Mouse (Mus musculus) hindbrain, embryonic 13.5 days (tissue): ENCODE measurements around the gene Gpr84. TPM values are rescaled to one million over a fixed set of nuclear protein-coding genes. Genes with fewer than 3 reads are reported as not detected.

Source experiments
- ATAC-seq: fragments of 200-750 bp; cut with Nextera tagmentation; 2 replicates; pipeline ENCODE4 v1.8.0; 2017; ENCODE audit warnings: moderate TSS enrichment; ENCODE audit not compliant: low FRiP score
- H3K27ac ChIP-seq: fragments of 300-500 bp; sonication (generic); 2 replicates; pipeline ENCODE4 v1.5.1; 2015; ENCODE audit warnings: inconsistent platforms, mild to moderate bottlenecking, moderate library complexity
- H3K27me3 ChIP-seq: fragments of 300-500 bp; sonication (generic); 2 replicates; pipeline ENCODE4 v1.6.1; 2015; ENCODE audit warnings: mild to moderate bottlenecking, inconsistent platforms
- H3K36me3 ChIP-seq: fragments of 300-500 bp; sonication (generic); 2 replicates; pipeline ENCODE4 v1.6.1; 2015; ENCODE audit warnings: mild to moderate bottlenecking, inconsistent platforms
- H3K4me1 ChIP-seq: fragments of 300-500 bp; sonication (generic); replicated peaks from 2 replicates; pipeline ENCODE4 v1.6.1; 2015; ENCODE audit warnings: inconsistent platforms
- H3K4me2 ChIP-seq: fragments of 300-500 bp; sonication (generic); 2 replicates; pipeline ENCODE4 v1.6.1; 2015; ENCODE audit warnings: inconsistent platforms, mild to moderate bottlenecking, moderate library complexity
- H3K4me3 ChIP-seq: fragments of 300-500 bp; sonication (generic); 2 replicates; pipeline ENCODE4 v1.5.1; 2015; ENCODE audit warnings: mild to moderate bottlenecking, inconsistent platforms
- H3K9ac ChIP-seq: fragments of 300-500 bp; sonication (generic); 2 replicates; pipeline ENCODE4 v1.6.1; 2015; ENCODE audit warnings: mild to moderate bottlenecking, inconsistent platforms
- H3K9me3 ChIP-seq: fragments of 300-500 bp; sonication (generic); 2 replicates; pipeline ENCODE4 v1.6.1; 2016; ENCODE audit warnings: inconsistent platforms
- WGBS: fragments of 180-500 bp; shearing (Covaris S2); methylation state at CpG from one replicate; pipeline ENCODE4 v1.1.7; 2015; 5-methylcytosine and 5-hydroxymethylcytosine counted together
- polyA plus RNA-seq: library from polyadenylated mRNA; unstranded; fragments of >200 nt; fragmentation: Nextera tagmentation; extraction: Ambion mirVana; gene quantifications from 2 replicates; pipeline ENCODE4 v1.2.1, GENCODE M21; 2015

Gpr84 gene
- polyA plus RNA-seq, 1 experiment from 2014 or later: 0.34 TPM

DNA sequence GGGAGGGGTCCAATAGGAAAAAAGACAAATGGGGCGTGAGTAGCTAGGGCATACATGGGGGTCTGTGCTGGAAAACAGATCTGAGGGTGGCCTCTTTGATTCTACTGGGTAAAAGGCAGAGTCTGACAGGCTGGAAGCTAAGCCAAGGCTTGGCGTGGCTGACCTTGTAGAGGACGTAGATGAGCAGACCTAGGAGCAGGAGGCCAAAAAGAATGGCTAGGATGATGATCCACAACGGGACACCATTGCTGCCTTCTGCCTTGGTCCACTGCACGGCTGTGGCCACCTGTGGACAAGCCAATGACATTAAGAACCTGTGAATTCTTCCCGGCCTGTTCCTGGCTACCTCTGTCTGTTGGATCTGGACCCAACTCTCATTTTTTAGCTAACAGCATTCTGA lies 35.4 kb upstream of the Gpr84 start:
- no peaks in the 10 kb centered on the region for H3K9me3 ChIP-seq
- peaks cover 14% of the 10 kb centered on the region for H3K27me3 ChIP-seq
- no peak for ATAC-seq
- WGBS: 92% methylated on average over 6 of the region's 6 CpGs
- H3K27ac ChIP-seq: no peak overlapping the region
- H3K9ac ChIP-seq: no peak overlapping the region
- H3K4me2 ChIP-seq: no peak overlapping the region
- peaks cover 13% of the 10 kb centered on the region for H3K4me1 ChIP-seq
- no peaks in the 10 kb centered on the region for H3K36me3 ChIP-seq
- no peak overlapping the region for H3K4me3 ChIP-seq

DNA sequence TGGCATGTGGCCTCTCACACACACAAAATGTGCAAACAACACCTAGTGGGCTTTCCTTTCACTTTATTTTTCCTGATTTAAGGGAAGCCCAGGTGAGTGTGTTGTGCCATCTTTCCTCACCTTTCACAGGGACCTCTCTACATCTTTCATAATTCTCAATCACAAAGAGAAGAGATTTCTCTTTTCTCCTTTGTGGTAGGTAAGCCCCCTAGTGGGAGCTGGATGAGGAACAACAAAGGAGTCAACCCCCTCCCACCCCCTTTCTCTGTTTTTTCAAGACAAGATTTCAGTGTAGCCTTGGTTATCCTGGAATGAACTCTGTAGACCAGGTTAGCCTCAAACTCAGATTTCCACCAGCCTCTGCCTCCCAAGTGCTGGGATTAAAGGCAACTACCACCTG lies 33.1 kb upstream of the Gpr84 start:
- Histone ChIP-seq H3K27me3 (peaks cover 31% of the 10 kb centered on the region), H3K4me2 (no peak overlapping the region), H3K27ac (no peak overlapping the region), H3K9me3 (no peaks in the 10 kb centered on the region), H3K4me1 (peaks cover 33% of the 10 kb centered on the region), H3K4me3 (no peak overlapping the region), H3K36me3 (no peaks in the 10 kb centered on the region), H3K9ac (no peak overlapping the region)
- ATAC-seq: no peak

DNA sequence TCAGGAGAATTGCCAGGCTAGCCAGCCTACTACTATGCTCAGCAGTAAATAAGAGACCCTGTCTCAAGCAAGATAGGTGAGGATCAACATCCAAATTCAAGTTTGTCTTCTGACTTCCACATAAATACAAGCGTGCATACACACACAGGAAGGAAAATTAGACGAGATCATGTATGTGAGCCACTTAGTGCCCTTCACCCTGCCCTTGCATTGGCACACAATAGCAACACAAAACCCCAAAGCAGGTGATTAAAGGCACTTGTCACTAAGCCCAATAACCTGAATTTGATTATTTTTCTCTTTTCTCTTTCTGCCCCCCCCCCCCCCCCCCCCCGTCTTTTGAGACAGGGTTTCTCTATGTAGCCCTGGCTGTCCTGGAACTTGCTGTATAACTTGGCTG lies 32.6 kb upstream of the Gpr84 start:
- Histone ChIP-seq H3K9me3 (no peaks in the 10 kb centered on the region), H3K36me3 (no peaks in the 10 kb centered on the region)
- WGBS: 62% methylated on average over 3 of the region's 3 CpGs

DNA sequence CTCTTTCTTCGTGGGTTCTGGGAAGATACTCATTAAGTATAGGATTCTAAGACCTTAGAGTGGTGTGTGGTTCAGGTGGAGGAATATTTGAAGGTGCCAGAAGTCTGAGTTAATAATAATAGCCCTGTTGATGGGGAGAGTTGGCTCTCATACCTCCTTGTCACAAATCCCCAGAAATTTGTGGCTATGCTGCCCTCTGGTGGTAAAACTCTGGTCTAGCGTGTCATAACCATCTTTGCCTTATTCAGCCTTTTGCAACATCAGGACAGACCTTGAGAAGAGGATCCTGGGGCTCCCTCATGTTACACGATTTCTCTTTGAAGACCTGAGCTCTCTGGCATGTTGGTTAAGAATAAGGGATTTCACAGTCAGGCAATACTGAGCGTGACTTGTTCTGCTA lies 32.0 kb upstream of the Gpr84 start:
- no peak overlapping the region for H3K4me3 ChIP-seq
- H3K36me3 ChIP-seq: no peaks in the 10 kb centered on the region
- no peak overlapping the region for H3K27ac ChIP-seq
- peaks cover 33% of the 10 kb centered on the region for H3K4me1 ChIP-seq
- WGBS: 13% methylated on average over 4 of the region's 4 CpGs
- H3K9ac ChIP-seq: no peak overlapping the region
- no peaks in the 10 kb centered on the region for H3K9me3 ChIP-seq
- H3K27me3 ChIP-seq: peaks cover 42% of the 10 kb centered on the region
- no peak for ATAC-seq
- H3K4me2 ChIP-seq: no peak overlapping the region

More for the DNA sequence above, 32.6 kb upstream of the Gpr84 start:
- Histone ChIP-seq H3K27ac (no peak overlapping the region), H3K4me1 (peaks cover 33% of the 10 kb centered on the region), H3K27me3 (peaks cover 37% of the 10 kb centered on the region), H3K9ac (no peak overlapping the region), H3K4me3 (no peak overlapping the region), H3K4me2 (no peak overlapping the region)
- no peak for ATAC-seq

GRCm38 (mm10) chr15:103341547-103341946 lies 31.1 kb upstream of the Gpr84 start:
- WGBS: 34% methylated on average over 8 of the region's 8 CpGs
- H3K4me1 ChIP-seq: peaks cover 38% of the 10 kb centered on the region
- H3K27me3 ChIP-seq: peaks cover 45% of the 10 kb centered on the region
- H3K4me2 ChIP-seq: no peak overlapping the region
- ATAC-seq: no peak
- H3K27ac ChIP-seq: no peak overlapping the region
- H3K9ac ChIP-seq: peak overlapping the region; percentile 36; the same call in 1 of the 2 replicates
- no peaks in the 10 kb centered on the region for H3K36me3 ChIP-seq
- no peaks in the 10 kb centered on the region for H3K9me3 ChIP-seq
- no peak overlapping the region for H3K4me3 ChIP-seq

DNA sequence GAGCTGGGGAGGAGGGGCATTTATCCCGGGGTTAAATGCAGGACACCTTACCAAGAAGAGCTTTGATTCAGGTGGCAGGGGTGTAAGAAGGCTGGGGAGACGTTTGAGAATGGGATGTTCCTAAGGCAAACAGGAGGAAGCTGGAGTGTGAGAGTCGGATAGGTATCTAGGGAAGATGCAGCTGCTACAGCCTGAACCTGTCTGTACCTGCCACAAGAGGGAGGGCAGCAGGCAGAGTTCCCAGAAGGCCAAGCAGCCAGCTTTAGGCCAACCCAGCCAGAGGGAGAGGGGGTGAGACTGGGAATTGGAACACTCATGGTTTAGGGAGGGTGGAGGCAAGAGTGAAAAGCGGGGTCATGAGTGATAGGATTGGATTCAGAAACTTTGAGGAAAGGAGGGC lies 30.4 kb upstream of the Gpr84 start:
- Histone ChIP-seq H3K27ac (no peak overlapping the region), H3K4me1 (peaks cover 44% of the 10 kb centered on the region), H3K9me3 (no peaks in the 10 kb centered on the region), H3K4me2 (peak overlapping the region; percentile 80), H3K4me3 (peak overlapping the region; percentile 61), H3K36me3 (no peaks in the 10 kb centered on the region), H3K9ac (peak overlapping the region; percentile 76; the same call in 1 of the 2 replicates), H3K27me3 (peaks cover 45% of the 10 kb centered on the region)
- no peak for ATAC-seq
- WGBS: 15% methylated on average over 4 of the region's 4 CpGs

DNA sequence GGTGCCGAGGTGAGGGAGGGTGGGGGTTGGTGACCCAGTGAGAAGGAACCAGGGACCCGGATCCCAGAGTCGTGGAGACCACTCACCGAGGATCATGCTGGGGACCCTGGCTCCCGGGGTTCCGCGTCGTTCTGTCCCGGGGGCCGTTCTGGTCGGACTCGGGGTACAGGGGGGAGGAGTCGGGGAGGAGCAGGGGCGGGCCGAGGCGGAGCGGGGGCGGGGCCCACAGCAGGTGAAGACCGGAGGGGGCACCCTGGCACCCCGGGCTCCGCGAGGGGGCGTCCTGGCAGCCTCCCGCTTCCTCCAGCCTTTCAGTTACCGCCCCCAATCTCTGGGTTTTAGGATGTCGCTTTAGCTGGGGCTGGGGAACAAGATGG lies 29.5 kb upstream of the Gpr84 start, which contains the start of gene Zfp385a:
Gene Zfp385a, minus strand, starts transcription at position 133 of the 377 bp plus-strand sequence.
- Histone ChIP-seq H3K9me3 (no peaks in the 10 kb centered on the region), H3K4me3 (peak within 1 kb of the TSS; percentile 61), H3K4me2 (peak within 1 kb of the TSS; percentile 80), H3K27me3 (peaks cover 45% of the 10 kb centered on the region), H3K4me1 (peaks cover 52% of the 10 kb centered on the region), H3K9ac (peak within 1 kb of the TSS; percentile 76), H3K27ac (no peak within 1 kb of the TSS), H3K36me3 (no peaks in the 10 kb centered on the region)
- ATAC-seq: peak; percentile 30
- under 1% methylated on average over 26 of the region's 26 CpGs for WGBS

- no peaks in the 10 kb centered on the region for H3K36me3 ChIP-seq
- H3K4me1 ChIP-seq: peaks cover 55% of the 10 kb centered on the region
- 4% methylated on average over 28 of the region's 31 CpGs for WGBS
- H3K4me2 ChIP-seq: peak overlapping the region; percentile 80
- H3K9me3 ChIP-seq: no peaks in the 10 kb centered on the region
- ATAC-seq: peak; percentile 60
- H3K4me3 ChIP-seq: peak overlapping the region; percentile 61
- H3K9ac ChIP-seq: peak overlapping the region; percentile 76
- peaks cover 45% of the 10 kb centered on the region for H3K27me3 ChIP-seq
- H3K27ac ChIP-seq: no peak overlapping the region
Measured at GRCm38 (mm10) chr15:103339166-103339960, 29.0 kb upstream of the Gpr84 start.

- peak overlapping the region; percentile 76; the same call in 1 of the 2 replicates for H3K9ac ChIP-seq
- peaks cover 60% of the 10 kb centered on the region for H3K4me1 ChIP-seq
Measured at GRCm38 (mm10) chr15:103338829-103339165, 28.4 kb upstream of the Gpr84 start.

GRCm38 (mm10) chr15:103336996-103337667 lies 26.7 kb upstream of the Gpr84 start:
- ATAC-seq: no peak
- 26% methylated on average over 11 of the region's 11 CpGs for WGBS
- H3K4me3 ChIP-seq: no peak overlapping the region

More at GRCm38 (mm10) chr15:103338829-103339165, 28.4 kb upstream of the Gpr84 start:
- no peak for ATAC-seq
- peaks cover 45% of the 10 kb centered on the region for H3K27me3 ChIP-seq
- H3K36me3 ChIP-seq: no peaks in the 10 kb centered on the region
- WGBS: 39% methylated on average over 4 of the region's 4 CpGs
- peak overlapping the region; percentile 80 for H3K4me2 ChIP-seq
- no peak overlapping the region for H3K27ac ChIP-seq
- peak overlapping the region; percentile 61 for H3K4me3 ChIP-seq
- no peaks in the 10 kb centered on the region for H3K9me3 ChIP-seq

DNA sequence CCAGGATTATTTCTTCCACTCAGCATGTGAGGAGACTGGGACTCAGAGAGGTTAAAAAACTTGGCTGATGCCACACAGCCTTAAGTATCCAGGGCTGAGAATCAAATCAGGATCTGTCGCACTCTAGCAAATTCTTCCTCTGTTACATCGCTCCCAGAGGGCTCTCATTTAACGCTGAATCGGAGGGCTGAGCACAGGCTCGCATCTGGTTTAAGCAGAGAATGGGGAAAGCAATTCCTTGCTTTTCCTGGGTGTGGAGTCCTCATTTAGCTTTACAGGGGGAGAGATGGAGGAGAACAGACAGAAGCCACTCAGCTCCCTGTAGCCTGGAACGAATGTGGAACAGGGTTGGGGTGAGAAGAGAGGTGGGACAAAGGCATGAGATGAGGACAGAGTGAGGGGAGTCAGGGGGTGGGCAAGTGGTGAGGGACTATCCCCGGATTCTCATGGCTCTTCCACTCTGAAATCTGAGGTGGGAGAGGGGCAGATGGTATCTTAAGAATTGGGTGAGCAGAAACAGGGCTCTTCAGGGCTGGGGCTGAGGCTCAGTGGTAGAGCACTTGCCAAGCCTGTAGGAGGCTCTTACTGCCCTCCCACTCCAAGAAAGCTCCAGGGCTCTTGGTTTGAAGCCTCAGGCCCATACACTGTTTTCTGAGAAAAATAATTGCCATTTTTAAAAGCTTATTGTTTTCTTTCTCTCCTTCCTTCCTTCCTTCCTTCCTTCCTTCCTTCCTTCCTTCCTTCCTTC lies 25.2 kb upstream of the Gpr84 start:
- no peak overlapping the region for H3K4me2 ChIP-seq
- no peak overlapping the region for H3K4me3 ChIP-seq
- H3K9ac ChIP-seq: 0 out of 2 replicates have a peak overlapping the region, but pooled peaks have one; percentile 13
- peaks cover 33% of the 10 kb centered on the region for H3K27me3 ChIP-seq
- H3K27ac ChIP-seq: peak overlapping the region; percentile 19; the same call in 1 of the 2 replicates
- 33% methylated on average over 7 of the region's 7 CpGs for WGBS
- H3K4me1 ChIP-seq: peaks cover 56% of the 10 kb centered on the region
- no peaks in the 10 kb centered on the region for H3K9me3 ChIP-seq
- H3K36me3 ChIP-seq: no peaks in the 10 kb centered on the region
- ATAC-seq: no peak

More at GRCm38 (mm10) chr15:103336996-103337667, 26.7 kb upstream of the Gpr84 start:
- no peak overlapping the region for H3K27ac ChIP-seq
- H3K4me2 ChIP-seq: no peak overlapping the region
- H3K4me1 ChIP-seq: peaks cover 70% of the 10 kb centered on the region
- no peak overlapping the region for H3K9ac ChIP-seq
- peaks cover 45% of the 10 kb centered on the region for H3K27me3 ChIP-seq
- no peaks in the 10 kb centered on the region for H3K9me3 ChIP-seq
- H3K36me3 ChIP-seq: no peaks in the 10 kb centered on the region

DNA sequence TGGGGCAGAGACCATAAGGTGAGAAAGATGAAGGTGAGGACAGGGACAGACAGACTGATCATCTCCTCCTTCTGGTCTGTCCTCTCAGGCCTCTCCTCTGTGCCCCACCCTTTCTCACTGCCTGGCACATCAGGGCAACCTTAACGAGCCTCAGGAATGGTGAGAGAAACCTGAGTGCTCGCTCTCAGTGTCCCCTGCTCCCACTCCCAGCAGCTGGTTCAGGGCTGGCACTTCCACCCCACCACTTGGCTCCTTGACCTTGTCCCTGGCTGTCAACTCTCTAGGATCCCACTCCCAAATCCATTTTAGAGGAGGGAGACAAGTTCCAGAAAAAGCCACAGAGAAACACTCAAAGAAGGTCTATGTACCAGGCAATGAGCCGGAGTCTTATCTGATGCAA lies 24.6 kb upstream of the Gpr84 start:
- Histone ChIP-seq H3K4me2 (no peak overlapping the region), H3K4me3 (no peak overlapping the region), H3K4me1 (peaks cover 50% of the 10 kb centered on the region), H3K36me3 (no peaks in the 10 kb centered on the region), H3K27ac (no peak overlapping the region), H3K9me3 (no peaks in the 10 kb centered on the region), H3K27me3 (peaks cover 29% of the 10 kb centered on the region), H3K9ac (0 out of 2 replicates have a peak overlapping the region, but pooled peaks have one; percentile 13)
- ATAC-seq: no peak
- WGBS: 56% methylated on average over 3 of the region's 3 CpGs
